Comparison of ENCODE assay signal across 10 mouse cellular contexts in the genomic region with DNA sequence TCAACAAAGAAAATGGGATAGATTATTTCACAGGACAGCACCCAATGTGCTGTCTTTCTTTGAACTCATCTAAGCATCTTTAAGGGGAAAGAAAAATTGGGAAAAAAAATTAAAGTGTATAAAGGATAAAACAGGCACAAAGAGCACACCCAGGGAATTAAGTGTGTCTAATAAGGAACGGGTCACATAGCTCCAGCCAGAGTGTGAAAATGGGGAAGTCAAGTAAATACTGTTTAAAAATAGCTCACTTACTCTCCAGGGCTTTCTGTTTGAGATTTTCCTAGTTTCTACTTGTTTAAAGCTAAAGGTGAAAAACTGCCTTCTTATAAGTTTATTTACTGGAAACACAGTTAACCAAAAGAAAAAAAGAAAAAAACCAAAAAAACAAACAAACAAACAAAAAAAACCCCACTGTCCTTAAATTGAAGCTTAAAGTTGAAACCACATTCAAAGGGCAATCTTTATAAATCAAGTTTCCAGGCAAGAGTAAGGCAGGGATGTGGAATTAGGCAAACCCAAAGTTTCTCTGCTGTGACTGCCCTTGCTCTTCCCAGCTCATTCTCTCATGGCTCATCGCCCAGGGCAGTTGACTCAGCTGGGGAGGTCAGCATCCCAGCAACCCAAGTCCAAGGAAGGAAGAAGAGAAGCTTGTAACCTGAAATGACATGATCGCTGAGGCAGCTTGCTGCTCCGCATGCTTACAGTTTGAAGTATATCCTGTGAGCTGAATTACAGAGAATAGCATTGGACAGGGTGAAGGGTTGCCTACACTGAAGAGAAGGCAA. TPM values are rescaled to one million over a fixed set of nuclear protein-coding genes. Genes with fewer than 3 reads are reported as not detected.
DNase-seq lines count a peak whose midpoint lies in the region; ATAC-seq and TF ChIP-seq lines count a peak whose summit lies in the region.
"Had no signal": no experiment of that assay in that cellular context is flagged by ENCODE, and none has a peak within 500 bp of the region (broad histone marks: within the 10 kb centered on the region; RNA-seq: fewer than 3 reads in every experiment).

No protein-coding gene starts in this region.

- no peak overlapping the region for H3K9ac ChIP-seq in CH12.LX (ENCODE audit: insufficient read depth, low read depth)
- H3K9ac ChIP-seq in kidney, postnatal 0 days (ENCODE audit: low read depth, low read length) = no peak overlapping the region
- H3K9ac ChIP-seq in forebrain, postnatal 0 days = no peak overlapping the region
- H3K9ac ChIP-seq: limb, embryonic 13.5 days had no signal

- no peak for TF ChIP-seq POLR2A in CH12.LX (IDR thresholded peaks at IDR 0.05; ENCODE audit: low read depth, low read length)

- TF ChIP-seq EP300 in CH12.LX (IDR thresholded peaks at IDR 0.05; ENCODE audit: low read length) = peak; percentile 17; the same call in 1 of the 2 replicates

- no peak overlapping the region; the same call in 1 of the 2 replicates for H3K4me2 ChIP-seq in CH12.LX (ENCODE audit: insufficient read depth, low read depth, poor library complexity, severe bottlenecking)
- no peak overlapping the region for H3K4me2 ChIP-seq in kidney, postnatal 0 days (ENCODE audit: low read length)
- no peak overlapping the region for H3K4me2 ChIP-seq in forebrain, postnatal 0 days (ENCODE audit: low read depth)
- H3K4me2 ChIP-seq: limb, embryonic 13.5 days had no signal

- dilution Hi-C loops in CH12.LX (cut with MboI; ENCODE audit: extremely low pct_ligation_motif_present, extremely low pct_unique_long_range_greater_than_20kb, low sequenced_read_pairs) = no loop called here

- H3K36me3 ChIP-seq in CH12.LX (replicated peaks in 1 of 2; ENCODE audit: control insufficient read depth in 1 of 2, insufficient read depth in 1 of 2, low read length in 1 of 2) = peaks cover 0 to 5% of the 10 kb centered on the region in 2 experiments
- no peaks in the 10 kb centered on the region for H3K36me3 ChIP-seq in kidney, postnatal 0 days (ENCODE audit: insufficient read depth, low read length)
- H3K36me3 ChIP-seq in forebrain, postnatal 0 days (ENCODE audit: insufficient read depth) = no peaks in the 10 kb centered on the region
- H3K36me3 ChIP-seq: limb, embryonic 13.5 days had no signal

- no peak for TF ChIP-seq CTCF in CH12.LX (conservative IDR thresholded peaks at IDR 0.05 in 1 of 2, IDR thresholded peaks at IDR 0.05 in 1 of 2; ENCODE audit: low read depth in 2 of 2, low read length in 2 of 2)
- TF ChIP-seq CTCF in kidney, postnatal 0 days (IDR thresholded peaks at IDR 0.05; ENCODE audit: low read depth) = no peak
- no peak for TF ChIP-seq CTCF in forebrain, postnatal 0 days (IDR thresholded peaks at IDR 0.05; ENCODE audit: low read depth)

- no peaks in the 10 kb centered on the region for H3K27me3 ChIP-seq in CH12.LX (replicated peaks)
- H3K27me3 ChIP-seq in kidney, postnatal 0 days (ENCODE audit: insufficient read depth, low read length) = no peaks in the 10 kb centered on the region
- no peaks in the 10 kb centered on the region for H3K27me3 ChIP-seq in forebrain, postnatal 0 days (ENCODE audit: insufficient read depth, low read length)
- H3K27me3 ChIP-seq: limb, embryonic 13.5 days had no signal

- WGBS in kidney, postnatal 0 days = 26% methylated on average over 4 of the region's 4 CpGs
- 81% methylated on average over 4 of the region's 4 CpGs for WGBS in forebrain, postnatal 0 days

- in situ Hi-C loops in CH12.LX (cut with MboI; ENCODE audit: low pct_ligation_motif_present, low pct_unique_long_range_greater_than_20kb, low sequenced_read_pairs) = no loop called here

- ATAC-seq in kidney, postnatal 0 days (replicated peaks; ENCODE audit: low FRiP score, low read depth) = peak; percentile 79
- no peak for ATAC-seq in erythroblast, adult 5-6 weeks (replicated peaks; ENCODE audit: low FRiP score, poor library complexity, severe bottlenecking)
- ATAC-seq in forebrain, postnatal 0 days = no peak

- no peak overlapping the region for H3K4me3 ChIP-seq in CH12.LX (replicated peaks in 1 of 3; ENCODE audit: low read depth in 2 of 3, low read length in 2 of 3, poor library complexity in 1 of 3)
- no peak overlapping the region for H3K4me3 ChIP-seq in kidney, postnatal 0 days (replicated peaks; ENCODE audit: low read depth, low read length)
- H3K4me3 ChIP-seq in forebrain, postnatal 0 days (ENCODE audit: low read depth, low read length) = no peak overlapping the region
- H3K4me3 ChIP-seq: limb, embryonic 13.5 days had no signal

- no peak overlapping the region for H3K27ac ChIP-seq in CH12.LX (ENCODE audit: insufficient read depth, low read depth)
- no peak overlapping the region for H3K27ac ChIP-seq in kidney, postnatal 0 days
- no peak overlapping the region for H3K27ac ChIP-seq in forebrain, postnatal 0 days (ENCODE audit: low read depth, low read length)
- H3K27ac ChIP-seq: limb, embryonic 13.5 days had no signal

- H3K79me2 ChIP-seq in CH12.LX (replicated peaks; ENCODE audit: control insufficient read depth, extremely low read depth, insufficient read depth, poor library complexity, severe bottlenecking) = no peaks in the 10 kb centered on the region

- no peak for TF ChIP-seq RAD21 in CH12.LX (IDR thresholded peaks at IDR 0.05; ENCODE audit: low read depth, low read length)

- no peaks in the 10 kb centered on the region for H3K9me3 ChIP-seq in CH12.LX (replicated peaks; ENCODE audit: low read length)
- H3K9me3 ChIP-seq in kidney, postnatal 0 days (replicated peaks; ENCODE audit: low read length) = no peaks in the 10 kb centered on the region
- H3K9me3 ChIP-seq in forebrain, postnatal 0 days (ENCODE audit: low read length) = no peaks in the 10 kb centered on the region
- H3K9me3 ChIP-seq: limb, embryonic 13.5 days had no signal

- peak; percentile 32 for DNase-seq in embryo, embryonic 10 days (ENCODE audit: low spot score)
- DNase-seq in embryo, embryonic 9.5 days (ENCODE audit: extremely low spot score) = no peak
- peak; percentile 19 for DNase-seq in CH12.LX (ENCODE audit: extremely low read depth)
- peak; percentile 53 for DNase-seq in gastrocnemius, postnatal 10 days
- peak; percentile 84 for DNase-seq in kidney, postnatal 0 days (ENCODE audit: low spot score)
- no peak for DNase-seq in layer of hippocampus, adult 8-10 months (ENCODE audit: low spot score in 2 of 2)
- DNase-seq in forebrain, postnatal 0 days = no peak

- peaks cover 8 to 23% of the 10 kb centered on the region in 2 experiments; a peak in 3 of 4 replicates for H3K4me1 ChIP-seq in CH12.LX (ENCODE audit: control insufficient read depth in 1 of 2, insufficient read depth in 2 of 2)
- no peaks in the 10 kb centered on the region for H3K4me1 ChIP-seq in kidney, postnatal 0 days (replicated peaks; ENCODE audit: insufficient read depth, low read length)
- no peaks in the 10 kb centered on the region for H3K4me1 ChIP-seq in forebrain, postnatal 0 days (ENCODE audit: insufficient read depth)
- H3K4me1 ChIP-seq: limb, embryonic 13.5 days had no signal

TF ChIP-seq in CH12.LX, 34 proteins besides CTCF, POLR2A, EP300 and RAD21:
- TF ChIP-seq TCF12 (IDR thresholded peaks at IDR 0.05; ENCODE audit: low read depth, low read length) = no peak
- TF ChIP-seq JUN (IDR thresholded peaks at IDR 0.05; ENCODE audit: insufficient read depth, low read depth, low read length) = no peak
- TF ChIP-seq MXI1 (IDR thresholded peaks at IDR 0.05; ENCODE audit: low read depth, low read length) = no peak
- no peak for TF ChIP-seq NELFE (IDR thresholded peaks at IDR 0.05; ENCODE audit: low read depth, low read length)
- no peak for TF ChIP-seq USF2 (conservative IDR thresholded peaks at IDR 0.05; ENCODE audit: low read depth, low read length)
- no peak for TF ChIP-seq POLR2AphosphoS2 (IDR thresholded peaks at IDR 0.05; ENCODE audit: low read depth, low read length)
- no peak for TF ChIP-seq ZC3H11A (IDR thresholded peaks at IDR 0.05; ENCODE audit: low read depth, low read length)
- TF ChIP-seq NRF1 (IDR thresholded peaks at IDR 0.05; ENCODE audit: low read depth, low read length) = no peak
- no peak for TF ChIP-seq ETS1 (conservative IDR thresholded peaks at IDR 0.05; ENCODE audit: low read depth, low read length)
- no peak for TF ChIP-seq PAX5 (IDR thresholded peaks at IDR 0.05; ENCODE audit: low read length)
- TF ChIP-seq CHD2 (IDR thresholded peaks at IDR 0.05; ENCODE audit: low read length) = no peak
- no peak for TF ChIP-seq TBP (conservative IDR thresholded peaks at IDR 0.05; ENCODE audit: low read depth, low read length)
- no peak for TF ChIP-seq UBTF (IDR thresholded peaks at IDR 0.05; ENCODE audit: low read depth, low read length)
- no peak for TF ChIP-seq GABPA (IDR thresholded peaks at IDR 0.05; ENCODE audit: insufficient replicate concordance, low read depth, low read length)
- no peak for TF ChIP-seq HCFC1 (IDR thresholded peaks at IDR 0.05; ENCODE audit: low read depth, low read length)
- TF ChIP-seq RCOR1 (conservative IDR thresholded peaks at IDR 0.05; ENCODE audit: low read depth, low read length) = no peak
- no peak for TF ChIP-seq SIN3A (IDR thresholded peaks at IDR 0.05; ENCODE audit: low read length)

RNA-seq across cellular contexts. Expression of a gene that starts 57.5 kb away (rescaled TPM):
- total RNA-seq in CH12.LX (2012; rRNA removed) (19.6 and 19.8 TPM in 2 replicates), CH12.LX (2014; rRNA removed) (40.3 and 44.6 TPM in 2 replicates)
- 14.9 and 16.6 TPM in 2 replicates for polyA plus RNA-seq in CH12.LX (2012; ENCODE audit: insufficient read length, low read depth)
- total RNA-seq in gastrocnemius, postnatal 10 days (2021) = 1 to 10 TPM in 1 of 2 experiments, under 1 TPM in 1; 0.72 to 1.1 TPM
- polyA plus RNA-seq in kidney, postnatal 0 days (2015; fragmentation: Nextera tagmentation; extraction: Ambion mirVana) = 1.0 TPM in 2 replicates
- total RNA-seq in erythroblast, adult 5-6 weeks (2015; ENCODE audit: low replicate concordance) = 25.3 and 32.5 TPM in 2 replicates
- total RNA-seq in erythroblast, adult 5-6 weeks (2017; ENCODE audit: low replicate concordance) = 17.0 and 41.4 TPM in 2 replicates
- total RNA-seq in layer of hippocampus, adult 8-10 months (2022) = 10 to 100 TPM in 1 of 4 experiments, 1 to 10 TPM in 3; 6.6 to 10.0 (median 8.7) TPM
- 2.0 TPM in 2 replicates for total RNA-seq in forebrain, postnatal 0 days (2014; rRNA removed)
- 1.2 and 1.5 TPM in 2 replicates for polyA plus RNA-seq in forebrain, postnatal 0 days (2015; fragmentation: Nextera tagmentation; extraction: Ambion mirVana)
- polyA plus RNA-seq: C2C12 had no signal

Comparison
In these comparisons a context has a peak if more than half of its experiments do, and no peak if none do; other contexts are left out.
1. DNase-seq: peak in embryo, embryonic 10 days (single experiment), CH12.LX (single experiment), gastrocnemius, postnatal 10 days (single experiment) and kidney, postnatal 0 days (single experiment); none in embryo, embryonic 9.5 days (single experiment), layer of hippocampus, adult 8-10 months (0 of 2) and forebrain, postnatal 0 days (single experiment).